Mouse (Mus musculus): ENCODE data around the gene Gm20878. TPM values are rescaled to one million over a fixed set of nuclear protein-coding genes. Genes with fewer than 3 reads are reported as not detected.
"Not testable (repeated sequence)": the region's sequence is repeated elsewhere in the genome, so short reads cannot be mapped to it uniquely, and the experiment has no call there.

Gm20878 gene
- 2.0 and 2.8 TPM in 2 replicates for polyA plus RNA-seq (2012; ENCODE audit: insufficient read depth, insufficient read length, missing spikeins)

DNA sequence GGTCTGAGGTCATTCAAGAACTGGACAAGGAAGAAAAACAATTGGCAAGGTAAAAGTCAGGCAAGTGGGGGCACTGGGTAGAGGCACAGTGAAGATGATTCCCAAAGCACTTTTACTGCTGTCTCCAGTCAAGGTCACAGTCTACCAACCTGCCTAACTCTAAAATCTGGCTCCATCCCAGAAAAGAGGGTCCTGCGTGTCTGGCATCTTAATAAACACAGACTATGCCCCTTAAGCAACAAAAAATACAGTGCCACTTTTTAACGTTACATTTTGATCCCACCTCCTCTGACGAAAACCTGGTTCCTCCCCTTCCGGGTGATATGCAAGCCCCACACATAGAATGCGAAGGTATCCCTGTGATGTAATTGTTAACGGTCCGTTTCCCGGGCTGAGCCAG lies at the start of gene Gm20878:
Gene Gm20878 (plus strand): TSS at position 301 of the 400 bp plus-strand sequence.
- H3K27ac ChIP-seq (ENCODE audit: insufficient read depth, low read depth, low read length); H3K4me3 ChIP-seq (ENCODE audit: insufficient read depth, low read length); H3K4me1 ChIP-seq (ENCODE audit: control insufficient read depth, insufficient read depth, low read length): not testable (repeated sequence)

DNA sequence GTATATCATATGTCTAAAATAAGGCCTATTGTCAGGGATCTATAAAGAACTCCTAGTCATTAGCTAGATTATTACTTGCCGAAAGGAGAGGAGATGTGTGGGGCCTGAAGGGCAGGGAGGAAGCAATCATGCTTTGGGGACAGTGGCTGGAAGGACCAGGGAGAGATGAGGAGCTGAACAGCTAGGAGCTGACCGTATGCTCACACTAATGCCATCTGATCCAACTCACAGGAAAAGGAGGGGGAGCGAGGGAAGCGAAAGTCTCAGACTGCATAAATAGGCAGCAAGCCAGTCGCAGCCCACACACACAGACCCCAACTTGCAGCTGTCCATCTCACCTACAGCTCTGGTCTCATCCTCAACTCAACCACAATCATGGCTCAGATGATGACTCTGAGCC lies 38.1 kb upstream of the Gm20878 start, which contains the start of gene Gm21541:
Gene Gm21541 (plus strand): TSS at position 301 of the 400 bp plus-strand sequence.
- H3K4me1 ChIP-seq (ENCODE audit: control insufficient read depth, insufficient read depth, low read length); H3K4me3 ChIP-seq (ENCODE audit: insufficient read depth, low read length); H3K27ac ChIP-seq (ENCODE audit: insufficient read depth, low read depth, low read length): not testable (repeated sequence)

DNA sequence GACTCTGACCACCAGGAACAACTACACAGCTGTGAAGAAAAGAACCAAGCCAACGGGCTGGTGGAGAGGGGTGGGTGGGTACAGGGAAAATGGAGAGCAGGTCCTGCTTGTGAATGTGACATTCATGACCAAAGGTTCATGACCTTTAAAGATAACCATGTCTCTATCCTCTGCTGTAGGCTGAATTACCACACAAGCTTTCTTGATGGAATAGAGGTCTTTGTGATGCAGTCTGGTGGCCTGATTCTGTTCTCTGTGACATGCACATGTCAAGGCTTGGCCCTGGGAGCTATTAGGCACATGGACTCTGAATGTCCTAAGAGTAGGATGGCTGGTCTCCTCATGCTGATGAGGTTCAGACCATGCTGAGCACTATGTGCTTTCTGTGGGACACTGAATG lies 24.4 kb downstream of the Gm20878 start, which contains the start of gene Fam205a4:
Gene Fam205a4 (plus strand): TSS at position 301 of the 400 bp plus-strand sequence.
- not testable (repeated sequence) for H3K27ac ChIP-seq (ENCODE audit: insufficient read depth, low read depth, low read length); H3K4me3 ChIP-seq (ENCODE audit: insufficient read depth, low read length); H3K4me1 ChIP-seq (ENCODE audit: control insufficient read depth, insufficient read depth, low read length)

Other genes starting within 250 kb of the Gm20878 start
- not detected in 2 replicates for gene Cntfr, start 244.5 kb upstream of the Gm20878 start, polyA plus RNA-seq (2012; ENCODE audit: insufficient read depth, insufficient read length, missing spikeins)
- gene Il11ra1, start 241.6 kb upstream of the Gm20878 start, polyA plus RNA-seq (2012; ENCODE audit: insufficient read depth, insufficient read length, missing spikeins) = 36.8 and 43.2 TPM in 2 replicates
- gene Rpp25l, start 228.0 kb upstream of the Gm20878 start, polyA plus RNA-seq (2012; ENCODE audit: insufficient read depth, insufficient read length, missing spikeins) = 19.1 and 20.0 TPM in 2 replicates
- 75.2 and 75.7 TPM in 2 replicates for gene Dctn3, start 218.4 kb upstream of the Gm20878 start, polyA plus RNA-seq (2012; ENCODE audit: insufficient read depth, insufficient read length, missing spikeins)
- not detected in 2 replicates for gene Arid3c, start 210.4 kb upstream of the Gm20878 start, polyA plus RNA-seq (2012; ENCODE audit: insufficient read depth, insufficient read length, missing spikeins)
- gene Galt, start 186.3 kb upstream of the Gm20878 start, polyA plus RNA-seq (2012; ENCODE audit: insufficient read depth, insufficient read length, missing spikeins) = 30.4 and 34.5 TPM in 2 replicates
- gene Sigmar1, start 185.4 kb upstream of the Gm20878 start, polyA plus RNA-seq (2012; ENCODE audit: insufficient read depth, insufficient read length, missing spikeins) = 52.7 and 60.0 TPM in 2 replicates
- 13.3 and 15.4 TPM in 2 replicates for gene Ccl27a, start 167.3 kb upstream of the Gm20878 start, polyA plus RNA-seq (2012; ENCODE audit: insufficient read depth, insufficient read length, missing spikeins)
- not detected in 2 replicates for gene Gm21541, start 38.0 kb upstream of the Gm20878 start, polyA plus RNA-seq (2012; ENCODE audit: insufficient read depth, insufficient read length, missing spikeins)
- gene Fam205a4, start 24.5 kb downstream of the Gm20878 start, polyA plus RNA-seq (2012; ENCODE audit: insufficient read depth, insufficient read length, missing spikeins) = not detected in 2 replicates
- gene Gm21093, start 93.2 kb downstream of the Gm20878 start, polyA plus RNA-seq (2012; ENCODE audit: insufficient read depth, insufficient read length, missing spikeins) = not detected in 2 replicates
- gene Gm3893, start 149.6 kb downstream of the Gm20878 start, polyA plus RNA-seq (2012; ENCODE audit: insufficient read depth, insufficient read length, missing spikeins) = not detected in 2 replicates
- gene Gm13304, start 173.2 kb downstream of the Gm20878 start, polyA plus RNA-seq (2012; ENCODE audit: insufficient read depth, insufficient read length, missing spikeins) = not detected in 2 replicates
- gene Gm13306, start 211.9 kb downstream of the Gm20878 start, polyA plus RNA-seq (2012; ENCODE audit: insufficient read depth, insufficient read length, missing spikeins) = not detected in 2 replicates
- gene Gm13305, start 227.0 kb downstream of the Gm20878 start, polyA plus RNA-seq (2012; ENCODE audit: insufficient read depth, insufficient read length, missing spikeins) = not detected in 2 replicates